Mouse (Mus musculus) olfactory bulb, adult 2 months (tissue): Measurements from ENCODE around the gene Fam185a. TPM values are rescaled to one million over a fixed set of nuclear protein-coding genes. Genes with fewer than 3 reads are reported as not detected.

ENCODE experiments used
- H3K27ac ChIP-seq: fragments of 200-500 bp; 2 replicates; pipeline ENCODE4 v1.5.1; 2012; ENCODE audit warnings: low read depth, low read length; ENCODE audit not compliant: insufficient read depth
- H3K4me1 ChIP-seq: fragments of 200-500 bp; 2 replicates; pipeline ENCODE4 v1.6.1; 2012; ENCODE audit warnings: low read length; ENCODE audit not compliant: control insufficient read depth, insufficient read depth
- H3K4me3 ChIP-seq: fragments of 200-500 bp; 2 replicates; pipeline ENCODE4 v1.5.1; 2012; ENCODE audit warnings: mild to moderate bottlenecking, low read depth, low read length, moderate library complexity; ENCODE audit not compliant: insufficient read depth
- CTCF ChIP-seq: fragments of 200-500 bp; IDR thresholded peaks from 2 replicates; pipeline ENCODE4 v1.5.1; 2012; ENCODE audit warnings: low read depth, mild to moderate bottlenecking, low read length, moderate library complexity; ENCODE audit not compliant: insufficient read depth
- POLR2A ChIP-seq: fragments of 200-500 bp; IDR thresholded peaks from 2 replicates; pipeline ENCODE4 v1.6.1; 2012; ENCODE audit warnings: mild to moderate bottlenecking, low read depth, low read length, moderate library complexity; ENCODE audit not compliant: insufficient read depth
- WGBS: fragments of 180-500 bp; shearing (Covaris S2); methylation state at CpG from one replicate; pipeline ENCODE4 v1.1.7; 2018; 5-methylcytosine and 5-hydroxymethylcytosine counted together
- polyA plus RNA-seq: library from polyadenylated mRNA; stranded (reverse); fragments of >200 nt; gene quantifications from 2 replicates; pipeline ENCODE4 v1.2.4, GENCODE M21; 2012; ENCODE audit warnings: low replicate concordance; ENCODE audit not compliant: missing spikeins, insufficient read depth, insufficient read length

Gene Fam185a
- polyA plus RNA-seq, 1 experiment = not detected

DNA sequence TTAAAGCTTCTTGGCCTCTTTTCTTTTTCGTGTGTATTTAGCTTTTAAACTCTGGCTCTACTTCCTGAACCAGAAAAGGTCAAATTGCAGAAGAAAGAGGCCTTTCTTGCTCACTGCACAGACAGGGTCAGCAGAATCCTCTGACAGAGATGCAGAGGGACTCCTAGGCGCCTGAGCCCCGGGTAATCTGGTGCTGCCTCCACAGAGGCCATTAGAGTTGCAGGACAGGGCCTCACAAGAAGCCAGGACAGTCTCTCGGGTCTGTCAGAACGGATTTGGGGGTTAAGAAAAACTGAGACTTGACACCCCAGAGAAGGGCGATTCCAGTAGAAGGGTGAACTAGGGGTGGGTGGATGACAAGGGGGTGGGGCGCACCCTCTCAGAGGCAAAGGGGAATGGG is 42.6 kb downstream of the Fam185a start:
- Histone ChIP-seq H3K27ac (no peak overlapping the region), H3K4me3 (no peak overlapping the region), H3K4me1 (no peaks in the 10 kb centered on the region)
- WGBS = 79% methylated on average over 7 of the region's 7 CpGs
- TF ChIP-seq CTCF (no peak), POLR2A (no peak)

DNA sequence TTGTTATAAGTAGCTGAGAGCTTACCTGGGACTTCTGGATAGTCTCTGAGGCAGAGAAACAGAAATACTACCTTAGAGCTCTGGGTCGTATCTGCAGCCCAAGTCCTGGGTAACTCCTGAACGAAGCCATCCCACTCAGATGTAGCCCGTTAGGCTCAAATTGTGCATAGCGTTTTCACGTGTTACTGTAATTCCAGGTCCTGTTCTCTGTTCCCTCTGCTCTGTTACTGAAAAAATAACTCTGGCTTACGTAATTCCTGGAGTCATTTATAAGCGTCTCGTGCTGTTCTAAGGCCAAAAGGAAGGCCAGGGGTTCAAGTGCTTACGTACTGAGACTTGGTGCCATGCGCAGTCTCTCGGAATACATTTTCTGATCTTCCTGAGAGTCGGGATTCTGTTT is 43.3 kb downstream of the Fam185a start:
- H3K27ac ChIP-seq = no peak overlapping the region
- 94% methylated on average over 12 of the region's 12 CpGs for WGBS

DNA sequence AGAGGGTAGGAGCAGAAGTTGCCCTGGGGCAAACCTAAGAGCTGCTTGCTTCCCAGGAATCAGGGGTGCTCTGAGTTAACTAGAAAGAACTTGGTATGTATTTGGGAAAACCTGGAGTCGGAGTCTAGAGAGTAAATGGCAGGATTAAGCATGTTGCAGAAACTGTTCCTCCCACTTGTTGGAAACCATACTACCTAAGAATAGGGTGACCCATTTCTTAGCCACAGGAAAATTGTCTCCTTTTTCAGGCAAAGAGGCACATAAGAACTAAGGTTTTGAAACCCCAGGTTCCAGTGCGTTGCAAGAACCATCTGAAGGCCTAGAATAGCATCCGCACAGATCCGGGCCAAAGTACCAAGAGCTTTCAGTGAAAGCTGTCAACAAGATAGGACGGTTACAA is 53.7 kb downstream of the Fam185a start:
- Histone ChIP-seq H3K27ac (no peak overlapping the region), H3K4me1 (0 out of 2 replicates have a peak, but pooled peaks cover 3% of the 10 kb centered on the region), H3K4me3 (no peak overlapping the region)
- WGBS = 97% methylated on average over 5 of the region's 5 CpGs
- TF ChIP-seq CTCF = no peak
- no peak for TF ChIP-seq POLR2A

More for the DNA sequence above, 43.3 kb downstream of the Fam185a start:
- Histone ChIP-seq H3K4me1 (no peaks in the 10 kb centered on the region), H3K4me3 (no peak overlapping the region)
- TF ChIP-seq POLR2A = no peak
- TF ChIP-seq CTCF = no peak

DNA sequence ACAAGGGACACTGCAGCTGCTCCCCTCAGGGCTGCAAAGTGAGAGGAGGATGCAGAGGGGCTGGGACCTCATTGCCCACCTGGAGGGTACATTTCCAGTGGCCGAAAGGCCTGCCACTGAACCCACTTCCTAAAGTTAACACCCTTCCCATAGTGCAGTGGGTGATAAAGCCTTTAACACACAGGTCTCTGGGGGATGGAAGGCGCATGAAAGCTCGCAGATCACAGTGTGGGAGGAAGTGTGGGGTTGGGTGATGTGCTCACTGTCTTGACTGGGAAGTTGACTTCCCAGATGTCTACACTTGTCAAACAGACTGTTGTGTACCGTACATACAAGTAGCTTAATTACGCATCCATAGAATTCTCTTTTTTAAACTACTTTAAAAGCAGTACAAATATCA is 55.0 kb downstream of the Fam185a start:
- Histone ChIP-seq H3K4me3 (no peak overlapping the region), H3K27ac (no peak overlapping the region), H3K4me1 (0 out of 2 replicates have a peak, but pooled peaks cover 3% of the 10 kb centered on the region)
- TF ChIP-seq CTCF = no peak
- no peak for TF ChIP-seq POLR2A
- WGBS = 80% methylated on average over 5 of the region's 5 CpGs

DNA sequence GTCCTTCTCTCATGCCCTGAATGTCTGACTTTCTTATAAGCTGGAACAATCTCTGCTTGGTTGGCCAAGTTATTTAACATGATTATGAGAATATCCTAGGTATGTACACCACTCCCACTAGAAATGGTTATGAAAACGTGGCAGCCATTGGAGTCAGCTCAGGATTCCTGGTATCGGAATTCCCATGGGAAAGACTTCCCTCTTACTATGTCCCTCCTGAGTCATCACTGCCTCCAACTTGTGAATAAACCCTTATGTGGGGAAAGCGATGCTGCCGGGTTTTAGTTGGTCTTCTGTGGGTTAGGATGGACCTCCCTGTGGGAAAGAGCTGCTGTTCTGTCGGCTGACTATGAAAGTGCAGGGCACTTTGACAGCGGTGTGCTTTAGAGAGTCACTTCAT is 56.8 kb downstream of the Fam185a start:
- TF ChIP-seq CTCF (no peak), POLR2A (no peak)
- H3K4me3 ChIP-seq = no peak overlapping the region
- no peak overlapping the region for H3K27ac ChIP-seq
- WGBS = 93% methylated on average over 6 of the region's 6 CpGs
- 0 out of 2 replicates have a peak, but pooled peaks cover 3% of the 10 kb centered on the region for H3K4me1 ChIP-seq

DNA sequence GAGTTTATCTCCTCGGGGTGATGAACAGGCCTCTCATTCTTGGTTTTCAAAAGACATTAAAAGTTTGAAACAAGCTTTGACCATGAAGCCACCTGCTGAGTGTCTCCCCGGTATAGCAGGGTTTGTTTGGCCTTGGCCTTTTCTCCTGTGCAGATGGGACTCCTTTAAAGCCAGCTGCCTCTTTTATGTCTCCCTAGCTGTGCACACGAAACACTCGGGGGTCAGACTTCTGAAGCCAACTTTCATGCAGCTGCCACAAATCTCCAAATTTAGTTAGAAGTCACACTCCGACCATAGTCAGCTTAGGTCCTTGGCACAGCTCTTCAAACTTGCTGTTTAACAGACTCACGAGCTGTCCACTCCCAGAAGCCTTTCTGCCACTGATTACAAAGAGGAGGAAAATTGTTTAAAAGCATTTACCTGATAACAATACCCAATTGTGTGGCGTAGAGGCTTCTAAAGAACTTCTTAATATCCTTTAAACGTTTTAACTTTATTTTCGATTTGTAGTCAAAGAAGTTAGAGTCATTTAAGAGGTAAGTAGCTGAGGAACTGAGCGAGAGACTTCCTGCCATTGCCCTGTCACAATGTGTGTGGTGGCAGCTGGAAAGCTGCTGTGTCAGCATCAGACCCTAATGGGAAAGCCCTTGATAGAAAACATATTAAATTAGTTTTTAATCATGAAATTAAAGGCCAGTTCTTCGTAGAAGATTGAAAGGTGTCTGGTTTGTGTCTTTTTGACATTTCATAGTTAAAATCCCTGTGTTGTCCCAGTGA is 57.9 kb downstream of the Fam185a start:
- 48% methylated on average over 11 of the region's 11 CpGs for WGBS
- 0 out of 2 replicates have a peak, but pooled peaks cover 3% of the 10 kb centered on the region for H3K4me1 ChIP-seq
- TF ChIP-seq POLR2A (no peak), CTCF (no peak)
- no peak overlapping the region for H3K4me3 ChIP-seq
- H3K27ac ChIP-seq = no peak overlapping the region

DNA sequence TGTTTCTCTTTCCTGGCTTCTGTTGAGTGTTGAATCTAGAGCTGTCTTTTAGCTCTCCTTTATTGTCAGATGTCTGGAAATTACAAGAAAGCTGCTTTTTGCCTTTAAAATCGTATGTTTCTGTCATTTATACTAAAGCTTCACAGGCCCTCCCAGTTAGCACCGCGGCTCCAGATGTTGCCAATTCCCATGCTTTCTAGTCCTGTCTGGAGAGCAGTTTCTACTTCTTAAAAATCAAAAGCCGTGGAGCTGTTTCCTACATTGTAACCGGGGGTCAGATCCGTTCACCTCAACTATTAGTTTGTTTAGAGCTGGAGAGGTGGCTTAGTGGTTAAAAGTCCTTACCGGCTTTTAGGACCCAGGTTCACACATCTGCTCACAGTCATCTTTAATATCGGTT is 58.5 kb downstream of the Fam185a start:
- H3K4me1 ChIP-seq = 0 out of 2 replicates have a peak, but pooled peaks cover 3% of the 10 kb centered on the region
- 89% methylated on average over 8 of the region's 8 CpGs for WGBS
- no peak overlapping the region for H3K27ac ChIP-seq
- TF ChIP-seq POLR2A = no peak
- TF ChIP-seq CTCF = no peak
- H3K4me3 ChIP-seq = no peak overlapping the region

DNA sequence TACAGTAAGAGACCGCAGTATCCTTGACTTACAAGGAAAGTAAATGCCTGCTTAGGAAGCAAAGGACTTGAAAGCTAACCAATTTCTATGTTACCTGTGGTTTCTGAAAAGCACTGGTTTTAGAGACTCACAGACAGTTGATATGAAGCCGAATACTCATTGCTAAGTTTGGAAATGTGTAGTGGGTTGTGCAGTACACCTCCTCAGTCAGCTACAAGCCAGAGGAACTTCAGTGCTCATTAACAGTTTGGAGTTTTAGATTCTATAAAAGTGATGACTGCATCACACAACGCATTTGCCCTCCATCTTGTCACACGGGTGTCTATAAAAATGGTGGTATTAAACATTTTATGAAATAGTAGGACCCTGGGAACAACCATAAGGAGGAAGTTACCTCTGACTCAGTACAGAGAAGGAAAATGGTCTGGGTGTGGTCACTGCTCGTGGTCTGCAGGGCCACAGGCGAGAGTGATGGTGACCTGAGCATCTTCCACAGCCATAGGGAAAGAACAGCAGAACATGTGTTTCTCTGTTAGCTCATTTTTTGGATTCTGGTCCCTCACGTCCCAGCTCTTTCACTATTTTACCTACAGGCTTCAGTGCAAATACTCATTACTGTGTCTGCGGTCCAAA is 60.6 kb downstream of the Fam185a start:
- Histone ChIP-seq H3K4me1 (no peaks in the 10 kb centered on the region), H3K4me3 (no peak overlapping the region), H3K27ac (no peak overlapping the region)
- WGBS = 89% methylated on average over 8 of the region's 8 CpGs
- TF ChIP-seq POLR2A (no peak), CTCF (no peak)

DNA sequence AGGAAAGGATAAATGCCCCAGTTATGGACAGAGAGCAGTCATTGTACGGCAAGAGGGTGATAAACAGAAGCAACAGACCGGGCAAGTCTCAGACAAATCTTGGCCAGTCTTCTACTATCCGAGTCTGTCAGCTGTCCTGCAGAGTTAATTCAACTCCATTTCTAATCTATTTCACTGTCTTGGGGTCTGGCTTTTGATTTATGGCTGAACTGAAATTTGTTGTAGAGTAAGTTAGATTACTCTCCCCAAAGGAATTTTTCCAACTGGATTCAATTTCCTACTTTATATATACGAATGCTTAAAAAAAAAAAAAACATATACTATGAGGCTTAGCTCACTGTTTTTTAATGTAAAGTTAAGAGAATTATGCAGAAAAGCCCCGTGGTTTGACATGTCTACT is 62.0 kb downstream of the Fam185a start:
- WGBS = 85% methylated on average over 5 of the region's 5 CpGs
- no peak for TF ChIP-seq CTCF
- TF ChIP-seq POLR2A = no peak
- Histone ChIP-seq H3K4me1 (no peaks in the 10 kb centered on the region), H3K4me3 (no peak overlapping the region), H3K27ac (no peak overlapping the region)
